Mouse (Mus musculus) bone marrow, adult 2 months (tissue): Measurements from ENCODE around the gene Plcb4.

Experiments
- CTCF ChIP-seq: fragments of 200-500 bp; IDR thresholded peaks from 2 replicates; pipeline ENCODE4 v1.5.1; 2011; ENCODE audit warnings: low read length, control low read depth; ENCODE audit not compliant: control insufficient read depth, insufficient read depth
- POLR2A ChIP-seq: fragments of 200-500 bp; IDR thresholded peaks from 2 replicates; pipeline ENCODE4 v1.6.1; 2011; ENCODE audit warnings: low read depth, mild to moderate bottlenecking, control low read depth, low read length, borderline replicate concordance; ENCODE audit not compliant: control insufficient read depth

DNA sequence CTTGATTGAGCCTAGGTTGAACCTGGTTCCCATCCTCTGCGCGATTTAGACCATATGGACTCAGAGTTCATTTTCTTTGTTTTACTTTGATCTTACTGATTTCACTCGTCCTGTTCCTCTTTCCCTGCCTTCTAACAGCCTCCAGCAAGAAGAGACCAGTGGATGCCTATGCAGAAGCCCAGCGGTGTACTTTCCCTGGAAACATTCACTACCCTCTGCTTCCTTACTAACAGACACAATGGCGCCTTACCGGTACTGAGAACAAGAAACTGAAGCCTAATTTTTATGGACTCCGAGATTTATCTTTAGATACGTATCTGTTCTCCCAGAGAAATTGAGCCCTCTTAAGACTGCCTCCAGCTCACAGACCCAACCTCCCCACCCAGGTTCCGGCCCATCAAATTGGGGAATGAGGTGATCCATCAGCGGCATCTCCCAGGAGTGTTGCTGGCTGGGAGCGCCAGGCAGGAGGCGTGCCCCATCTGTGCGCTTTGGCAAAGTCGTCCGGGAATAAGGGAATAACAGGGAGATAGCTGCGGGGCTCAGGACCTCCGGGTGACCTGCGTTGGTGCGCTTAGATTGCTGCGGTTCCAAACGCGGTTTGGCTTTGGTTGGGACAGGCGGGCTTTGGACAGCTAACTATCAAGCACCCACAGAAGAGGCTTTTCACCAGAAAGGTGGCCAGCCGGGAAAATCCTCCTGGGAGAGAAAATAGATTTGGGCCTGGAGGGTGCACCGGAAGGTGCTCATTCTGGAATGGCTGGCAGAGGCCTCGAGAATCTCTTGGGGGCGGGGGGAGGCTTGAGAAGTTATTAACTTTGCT, 392.2 kb downstream of the Plcb4 start:
- no peak for TF ChIP-seq CTCF
- no peak for TF ChIP-seq POLR2A
